ENCODE assay signal across 9 mouse cellular contexts in genomic region chr8:91803515-91804402, GRCm38 (mm10). TPM values are rescaled to one million over a fixed set of nuclear protein-coding genes. Genes with fewer than 3 reads are reported as not detected.
DNase-seq lines count a peak whose midpoint lies in the region; ATAC-seq lines count a peak whose summit lies in the region.
"Had no signal": no experiment of that assay in that cellular context is flagged by ENCODE, and none has a peak within 500 bp of the region (broad histone marks: within the 10 kb centered on the region; RNA-seq: fewer than 3 reads in every experiment).

No protein-coding gene starts in this region.

- H3K27ac ChIP-seq in heart, embryonic 10.5 days, result peak overlapping the region; percentile 56
- peak overlapping the region; percentile 98 for H3K27ac ChIP-seq in hindbrain, embryonic 10.5 days
- peak overlapping the region; percentile 57; the same call in 1 of the 2 replicates for H3K27ac ChIP-seq in midbrain, embryonic 11.5 days (ENCODE audit: low read depth, low read length)

- no peak for ATAC-seq in midbrain, embryonic 11.5 days (ENCODE audit: low FRiP score)
- no peak for ATAC-seq in cerebellum, adult (ENCODE audit: insufficient number of reproducible peaks, low FRiP score, low TSS enrichment)

- peak overlapping the region; percentile 71 for H3K4me2 ChIP-seq in midbrain, embryonic 11.5 days

- 11% methylated on average over 28 of the region's 28 CpGs for WGBS in heart, embryonic 10.5 days
- WGBS in hindbrain, embryonic 10.5 days, result 6% methylated on average over 28 of the region's 28 CpGs
- WGBS in midbrain, embryonic 11.5 days, result 7% methylated on average over 28 of the region's 28 CpGs

- no peak for DNase-seq in heart, embryonic 10.5 days (ENCODE audit: low spot score)
- DNase-seq in heart, postnatal 25 days (ENCODE audit: low spot score), result no peak
- peak; percentile 18 for DNase-seq in ES-CJ7 (ENCODE audit: low read depth, low spot score)
- DNase-seq in hindbrain, embryonic 10.5 days (ENCODE audit: low spot score), result peak; percentile 61
- DNase-seq in midbrain, embryonic 11.5 days (ENCODE audit: low spot score, missing footprints), result peak; percentile 87
- no peak for DNase-seq in frontal cortex, postnatal 25 days (ENCODE audit: low spot score in 2 of 2)
- DNase-seq in cerebellum, adult 8-10 months, result no peak
- DNase-seq: cerebellum, postnatal 10 days had no signal

- peak overlapping the region; percentile 43 for H3K4me3 ChIP-seq in heart, embryonic 10.5 days
- H3K4me3 ChIP-seq in hindbrain, embryonic 10.5 days, result peak overlapping the region; percentile 92
- H3K4me3 ChIP-seq in midbrain, embryonic 11.5 days (ENCODE audit: low read depth, low read length), result peak overlapping the region; percentile 99

- intact Hi-C loops in heart, postnatal 25 days (cut with DNase I), result loop anchor here (5.0 kb wide), 2 partner anchors 49 to 209 kb away; no protein-coding TSS in a partner anchor

- H3K4me1 ChIP-seq in heart, embryonic 10.5 days, result peaks cover 62% of the 10 kb centered on the region
- H3K4me1 ChIP-seq in hindbrain, embryonic 10.5 days (replicated peaks), result peaks cover 82% of the 10 kb centered on the region
- H3K4me1 ChIP-seq in midbrain, embryonic 11.5 days (ENCODE audit: control insufficient read depth, insufficient read depth, low read length), result peaks cover 46% of the 10 kb centered on the region

- H3K9me3 ChIP-seq in heart, embryonic 10.5 days, result no peaks in the 10 kb centered on the region
- no peaks in the 10 kb centered on the region for H3K9me3 ChIP-seq in hindbrain, embryonic 10.5 days
- H3K9me3 ChIP-seq in midbrain, embryonic 11.5 days (ENCODE audit: control insufficient read depth, low read length), result no peaks in the 10 kb centered on the region

- peaks cover 83% of the 10 kb centered on the region for H3K27me3 ChIP-seq in heart, embryonic 10.5 days (ENCODE audit: insufficient read depth, poor library complexity, severe bottlenecking)
- H3K27me3 ChIP-seq in hindbrain, embryonic 10.5 days (ENCODE audit: insufficient read depth, poor library complexity, severe bottlenecking), result peaks cover 85% of the 10 kb centered on the region
- H3K27me3 ChIP-seq in midbrain, embryonic 11.5 days (ENCODE audit: control insufficient read depth, insufficient read depth, low read length), result peaks cover 10% of the 10 kb centered on the region

- H3K9ac ChIP-seq in midbrain, embryonic 11.5 days (ENCODE audit: low read length), result peak overlapping the region; percentile 90

- H3K36me3 ChIP-seq in heart, embryonic 10.5 days, result peaks cover 11% of the 10 kb centered on the region; the same call in 1 of the 2 replicates
- H3K36me3 ChIP-seq in hindbrain, embryonic 10.5 days, result peaks cover 13% of the 10 kb centered on the region
- peaks cover 10% of the 10 kb centered on the region for H3K36me3 ChIP-seq in midbrain, embryonic 11.5 days (ENCODE audit: control insufficient read depth, insufficient read depth, low read length)

RNA-seq across cellular contexts. Expression of gene Irx3, which starts 1.9 kb away (rescaled TPM):
- polyA plus RNA-seq in heart, embryonic 10.5 days (2016; fragmentation: Nextera tagmentation; extraction: Ambion mirVana), result 13.5 and 13.6 TPM in 2 replicates
- total RNA-seq in heart, postnatal 25 days (2021), result 10 to 100 TPM; 30.5 to 37.2 TPM
- 38.1 and 45.2 TPM in 2 replicates for polyA plus RNA-seq in hindbrain, embryonic 10.5 days (2016; fragmentation: Nextera tagmentation; extraction: Ambion mirVana)
- polyA plus RNA-seq in midbrain, embryonic 11.5 days (2014; fragmentation: Nextera tagmentation; extraction: Ambion mirVana), result 38.7 and 45.1 TPM in 2 replicates

Comparison
In these comparisons a context has a peak if more than half of its experiments do, and no peak if none do; other contexts are left out.
1. DNase-seq: peak in ES-CJ7 (single experiment), hindbrain, embryonic 10.5 days (single experiment) and midbrain, embryonic 11.5 days (single experiment); none in heart, embryonic 10.5 days (single experiment), heart, postnatal 25 days (single experiment), frontal cortex, postnatal 25 days (0 of 2) and cerebellum, adult 8-10 months (single experiment).
2. H3K4me3 ChIP-seq: peak in every context shown above with its lines; median percentile 99 in midbrain, embryonic 11.5 days; 92 in hindbrain, embryonic 10.5 days; 43 in heart, embryonic 10.5 days.
3. Peak in every context shown above with its lines, with median percentiles within 50 percentile points of each other: H3K27ac ChIP-seq.